Mouse (Mus musculus) thymus, adult 2 months (tissue): ENCODE results near the gene Snrpn.
"Not testable (repeated sequence)": the region's sequence is repeated elsewhere in the genome, so short reads cannot be mapped to it uniquely, and the experiment has no call there.

Experiments
- CTCF ChIP-seq: fragments of 200-500 bp; IDR thresholded peaks from 2 replicates; pipeline ENCODE4 v1.5.1; 2012; ENCODE audit warnings: mild to moderate bottlenecking, control low read depth, low read length, moderate library complexity, borderline replicate concordance; ENCODE audit not compliant: control insufficient read depth, poor library complexity, insufficient read depth; ENCODE audit errors: extremely low read depth
- POLR2A ChIP-seq: fragments of 200-500 bp; IDR thresholded peaks from 2 replicates; pipeline ENCODE4 v1.6.1; 2012; ENCODE audit warnings: mild to moderate bottlenecking, low read length, control low read depth, moderate library complexity; ENCODE audit not compliant: control insufficient read depth, poor library complexity, insufficient read depth; ENCODE audit errors: extremely low read depth

DNA sequence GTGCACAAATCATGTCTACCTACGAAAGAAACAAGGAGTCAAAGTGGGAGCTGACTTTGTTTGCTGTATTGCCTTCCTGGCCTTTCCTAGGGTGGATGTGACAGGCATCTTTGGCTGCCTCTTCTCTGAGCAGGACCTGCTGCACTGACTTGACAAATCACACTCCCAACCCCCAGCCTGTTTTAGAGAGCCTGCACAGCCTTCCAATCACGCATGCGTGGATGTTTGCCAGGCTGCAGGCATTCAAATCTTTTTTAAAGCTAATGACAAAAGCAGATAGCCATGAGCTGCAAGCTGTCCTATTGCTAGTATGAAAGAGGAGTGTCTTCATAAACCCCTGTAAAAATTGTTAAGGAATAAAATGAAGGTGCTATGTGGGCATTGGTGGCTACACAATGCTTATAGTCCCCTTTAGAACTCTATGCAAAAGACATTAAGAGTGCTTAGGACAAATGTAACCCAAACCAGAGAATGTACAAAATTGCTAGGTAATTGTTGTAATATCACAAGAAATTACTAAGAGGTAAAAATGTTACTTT lies 16.9 kb downstream of the Snrpn start:
- not testable (repeated sequence) for TF ChIP-seq POLR2A, CTCF
